Mouse (Mus musculus): ENCODE measurements around the gene Arl14. TPM values are rescaled to one million over a fixed set of nuclear protein-coding genes. Genes with fewer than 3 reads are reported as not detected.
"Not testable (repeated sequence)": the region's sequence is repeated elsewhere in the genome, so short reads cannot be mapped to it uniquely, and the experiment has no call there.

Gene Arl14
- polyA plus RNA-seq, 1 experiment = not detected

DNA sequence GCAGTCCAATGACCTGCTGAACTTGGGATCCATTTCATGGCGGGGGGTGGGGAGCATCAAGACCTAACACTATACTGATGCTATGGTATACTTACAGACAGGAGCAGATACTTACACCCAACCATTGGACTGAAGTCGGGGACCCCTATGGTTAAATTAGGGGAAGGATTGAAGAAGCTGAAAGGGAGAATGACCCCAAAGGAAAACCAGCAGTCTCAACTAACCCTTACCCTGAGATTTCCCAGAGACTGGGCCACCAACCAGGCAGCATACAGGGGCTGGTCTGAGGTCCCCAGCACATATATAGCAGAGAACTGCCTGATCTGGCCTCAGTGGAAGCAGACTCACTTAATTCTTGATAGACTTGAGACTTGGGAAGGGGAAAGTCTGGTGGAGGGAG lies 10.0 kb upstream of the Arl14 start:
- no peak for DNase-seq (ENCODE audit: extremely low spot score in 1 of 2, low spot score in 1 of 2)

DNA sequence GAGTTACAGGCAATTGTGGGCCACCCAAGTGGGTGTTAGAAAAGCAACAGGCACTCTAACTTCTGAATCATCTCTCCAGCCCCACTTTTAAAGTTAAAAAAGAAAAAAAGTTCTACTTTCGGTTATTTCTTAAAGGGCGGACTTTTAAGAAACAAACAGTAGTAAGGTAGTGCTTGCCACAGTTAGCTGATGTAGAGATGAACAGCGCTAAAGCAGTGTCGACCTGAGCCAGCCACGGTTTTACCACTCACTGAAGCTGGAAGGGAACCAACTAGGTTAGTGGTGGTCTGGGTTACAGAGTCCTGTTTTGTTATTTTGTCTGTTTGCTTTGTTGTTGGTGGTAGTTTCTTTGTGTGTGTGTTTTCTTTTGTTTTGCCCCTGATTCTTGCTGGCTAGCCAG lies 8.8 kb upstream of the Arl14 start:
- DNase-seq (ENCODE audit: extremely low spot score in 1 of 2, low spot score in 1 of 2) = no peak

DNA sequence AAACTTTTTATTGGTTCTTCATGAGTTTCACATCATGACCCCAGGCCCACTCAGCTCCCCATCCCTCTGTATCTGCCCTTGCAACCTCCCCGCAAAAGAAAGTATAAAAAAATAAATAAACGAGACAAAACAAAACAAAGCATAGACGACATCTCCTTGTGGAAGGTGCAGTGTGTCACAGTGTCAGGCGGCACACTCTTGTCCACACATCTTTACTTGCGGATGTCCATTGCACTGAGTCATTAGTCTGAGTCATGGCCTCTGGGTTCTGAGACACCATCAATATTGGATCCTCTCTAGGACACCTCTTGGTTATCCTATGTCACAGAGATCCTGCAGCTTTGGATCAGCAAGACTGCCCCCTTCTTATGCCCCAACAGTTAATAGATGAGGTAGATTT lies 7.7 kb upstream of the Arl14 start:
- no peak for DNase-seq (ENCODE audit: extremely low spot score in 1 of 2, low spot score in 1 of 2)

DNA sequence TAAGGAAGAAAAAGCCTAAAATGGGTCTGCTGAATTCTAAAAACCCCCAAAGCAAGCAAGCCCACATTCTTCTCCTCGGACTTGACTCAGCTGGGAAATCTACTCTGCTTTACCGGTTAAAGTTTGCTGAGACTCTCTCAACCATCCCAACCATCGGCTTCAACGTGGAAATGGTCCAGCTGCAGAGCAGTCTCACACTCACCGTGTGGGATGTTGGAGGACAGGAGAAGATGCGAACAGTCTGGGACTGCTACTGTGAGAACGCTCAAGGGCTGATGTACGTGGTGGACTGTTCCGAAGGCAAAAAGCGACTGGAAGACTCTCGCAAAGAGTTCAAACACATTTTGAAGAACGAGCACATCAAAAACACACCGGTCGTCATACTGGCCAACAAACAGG lies 282 bp downstream of the Arl14 start:
- DNase-seq (ENCODE audit: extremely low spot score in 1 of 2, low spot score in 1 of 2) = no peak

DNA sequence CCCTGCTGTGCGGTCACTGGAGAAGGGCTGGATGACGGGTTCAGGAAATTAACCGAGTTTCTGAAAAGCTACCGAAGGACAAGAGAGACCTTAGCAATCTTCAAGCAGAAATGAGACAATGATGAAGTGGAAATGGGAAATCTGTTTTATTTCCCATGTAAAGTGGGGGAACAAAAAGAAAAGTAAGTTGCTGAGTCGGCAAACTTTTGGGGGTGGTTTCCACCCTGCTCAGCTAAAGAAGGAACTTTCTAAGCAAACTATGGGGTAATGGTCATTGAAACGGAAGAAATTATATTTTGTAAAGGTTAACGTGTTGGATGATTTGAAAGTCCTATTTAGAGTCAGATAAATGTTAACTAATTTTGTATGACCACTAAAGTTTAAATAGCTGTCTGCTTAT lies 768 bp downstream of the Arl14 start:
- DNase-seq (ENCODE audit: extremely low spot score in 1 of 2, low spot score in 1 of 2) = no peak

DNA sequence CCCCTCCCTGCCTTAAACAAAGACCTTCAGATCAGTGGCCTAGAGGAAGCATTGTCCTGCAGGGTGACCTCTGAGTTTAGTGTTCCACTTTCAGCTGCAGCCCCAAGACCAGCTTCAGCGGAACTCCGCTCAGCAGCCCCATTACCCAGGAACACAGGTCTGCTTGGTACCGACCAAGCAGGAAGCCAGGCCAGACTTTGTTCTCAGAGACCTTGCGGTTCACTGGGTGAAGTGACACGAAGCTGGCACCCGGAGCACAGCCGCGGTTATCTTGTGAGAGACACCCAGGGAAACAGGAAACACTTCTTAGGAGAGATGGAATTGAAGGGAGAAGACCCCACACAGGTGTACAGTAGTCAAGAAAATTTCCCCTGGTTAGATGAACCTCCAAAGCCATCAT lies 1.4 kb downstream of the Arl14 start:
- DNase-seq (ENCODE audit: extremely low spot score in 1 of 2, low spot score in 1 of 2) = no peak

DNA sequence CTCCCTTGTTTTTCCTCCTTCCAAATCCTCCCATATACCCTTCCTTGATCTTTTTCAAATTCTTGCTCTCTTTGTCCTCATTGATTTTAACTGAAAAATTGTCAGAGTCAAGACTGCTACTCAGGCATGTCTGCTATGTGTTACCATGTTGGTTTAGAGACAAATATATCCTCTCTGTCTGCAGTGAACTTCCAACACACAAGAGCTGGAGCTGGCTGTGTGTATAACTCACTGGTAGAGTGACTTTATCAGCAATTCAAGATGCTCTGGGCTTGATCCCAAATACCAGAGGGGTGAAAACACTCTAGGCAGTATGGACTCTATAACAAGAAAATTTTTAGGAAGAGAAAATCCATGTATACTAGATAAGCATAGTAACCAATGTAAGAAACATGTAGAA lies 2.8 kb downstream of the Arl14 start:
- DNase-seq (ENCODE audit: extremely low spot score in 1 of 2, low spot score in 1 of 2) = no peak

DNA sequence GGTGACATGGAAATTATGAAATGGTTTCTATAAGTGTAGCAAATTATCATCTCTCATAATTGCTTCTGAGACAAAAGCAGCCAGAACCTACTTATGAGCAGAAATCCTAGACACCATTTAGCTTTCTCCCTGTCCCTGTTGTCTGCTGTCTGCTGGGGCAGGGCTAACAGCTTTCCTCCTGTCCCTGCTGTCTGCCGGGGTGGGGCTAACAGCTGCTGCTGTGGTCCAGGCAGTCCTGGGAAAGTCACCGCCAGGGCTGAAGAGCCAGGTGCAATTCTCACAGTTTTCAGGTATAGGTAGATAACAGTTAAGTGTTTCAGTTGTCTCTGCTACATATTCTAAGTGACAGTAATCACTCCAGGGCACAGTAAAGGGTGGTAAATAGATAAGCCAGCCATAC lies 4.3 kb downstream of the Arl14 start:
- DNase-seq (ENCODE audit: extremely low spot score in 1 of 2, low spot score in 1 of 2) = no peak

DNA sequence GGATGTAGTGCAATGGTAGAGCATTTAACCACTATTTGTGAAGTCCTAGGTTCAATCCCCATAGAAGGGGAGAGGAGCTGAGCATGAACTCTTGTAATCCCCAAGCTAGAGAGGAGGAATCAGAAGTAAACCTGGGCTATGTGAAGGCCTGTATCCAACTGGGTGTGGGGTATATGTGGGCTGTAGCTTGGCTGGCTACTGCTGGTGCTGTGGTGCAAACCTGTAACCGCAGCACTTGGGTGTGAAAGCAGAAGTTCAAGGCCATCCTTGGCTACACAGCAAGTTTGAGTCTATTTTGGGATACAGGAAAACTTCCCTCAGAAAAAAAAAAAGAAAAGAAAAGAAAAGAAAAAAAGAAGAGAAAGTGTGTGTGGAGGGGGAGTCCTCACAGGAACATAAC lies 5.8 kb downstream of the Arl14 start:
- DNase-seq (ENCODE audit: extremely low spot score in 1 of 2, low spot score in 1 of 2) = no peak

DNA sequence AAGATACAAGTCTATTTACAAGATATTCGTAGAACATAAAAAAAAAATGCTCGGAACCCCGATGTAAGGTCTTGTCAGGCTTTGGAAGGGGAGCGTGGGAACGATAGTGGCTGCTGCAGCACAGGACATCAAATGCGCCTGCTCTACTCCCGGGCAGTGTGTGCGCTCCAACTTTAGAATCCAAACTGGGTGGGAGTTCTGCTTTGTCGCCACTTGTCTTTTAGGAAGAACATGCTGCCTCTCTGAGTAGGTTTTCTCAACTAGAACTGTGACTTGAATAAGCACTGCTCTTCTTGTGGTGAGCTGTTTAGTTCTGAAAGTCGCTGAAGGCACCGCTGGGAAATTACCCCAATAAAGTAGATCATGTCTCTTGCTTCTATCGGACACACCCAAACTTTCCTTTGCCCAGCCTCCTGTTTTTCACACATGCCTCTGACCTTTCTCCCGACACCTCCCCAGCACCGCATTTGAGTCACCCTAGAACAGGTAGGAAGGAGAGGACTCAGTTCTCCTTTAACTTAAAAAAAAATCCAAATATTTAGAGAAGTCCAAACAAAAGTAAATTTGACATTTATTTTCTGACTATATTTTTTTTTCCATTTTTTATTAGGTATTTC lies 9.4 kb downstream of the Arl14 start:
- DNase-seq (ENCODE audit: extremely low spot score in 1 of 2, low spot score in 1 of 2) = peak in 1 of 2 experiments; percentile 7

DNA sequence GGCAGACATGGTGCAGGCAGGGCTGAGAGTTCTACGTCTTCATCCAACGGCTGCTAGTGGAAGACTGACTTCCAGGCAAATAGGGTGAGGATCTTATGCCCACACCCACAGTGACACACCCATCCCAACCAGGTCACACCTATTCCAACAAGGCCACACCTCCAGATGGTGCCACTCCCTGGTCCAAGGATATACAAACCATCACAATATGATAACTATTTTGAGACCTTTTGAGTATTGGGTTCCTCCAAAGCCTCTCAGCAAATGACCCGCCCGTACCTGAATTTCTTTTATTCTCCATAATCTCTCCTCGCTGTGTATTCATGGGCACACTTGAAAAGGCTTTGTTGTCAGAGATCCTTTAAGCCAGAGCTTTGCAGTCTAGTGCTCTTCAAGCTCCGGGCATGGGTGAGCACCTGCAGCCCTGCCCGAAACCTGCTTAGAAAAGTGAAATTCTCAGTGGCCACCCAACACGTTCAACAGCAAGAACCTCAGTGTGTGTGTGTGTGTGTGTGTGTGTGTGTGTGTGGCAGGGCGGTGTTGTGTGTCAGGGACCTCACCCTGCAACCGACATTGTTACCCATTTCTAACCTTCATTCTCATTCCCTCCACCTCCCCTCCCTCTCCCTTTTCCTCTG lies 11.5 kb downstream of the Arl14 start:
- DNase-seq (ENCODE audit: extremely low spot score in 1 of 2, low spot score in 1 of 2) = not testable (repeated sequence)

DNA sequence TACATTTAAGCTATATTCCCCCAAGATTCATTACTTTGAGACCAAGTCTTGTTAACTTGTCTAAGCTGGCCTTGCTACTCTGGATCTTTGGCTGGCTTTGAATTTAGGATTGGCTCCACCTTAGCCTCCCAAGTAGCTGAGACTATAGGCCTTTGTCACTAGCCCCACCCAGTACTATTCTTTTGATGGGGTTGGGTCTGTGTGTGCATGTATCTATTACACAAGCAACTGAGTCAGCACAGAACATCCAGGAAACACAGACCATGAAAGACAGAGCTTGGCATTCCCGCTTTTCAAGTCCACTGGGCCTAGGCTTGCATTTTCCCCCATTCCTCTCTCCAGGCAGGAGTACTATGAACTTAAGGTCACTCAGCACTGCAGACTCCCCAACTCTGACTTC lies 12.3 kb downstream of the Arl14 start:
- no peak for DNase-seq (ENCODE audit: extremely low spot score in 1 of 2, low spot score in 1 of 2)

DNA sequence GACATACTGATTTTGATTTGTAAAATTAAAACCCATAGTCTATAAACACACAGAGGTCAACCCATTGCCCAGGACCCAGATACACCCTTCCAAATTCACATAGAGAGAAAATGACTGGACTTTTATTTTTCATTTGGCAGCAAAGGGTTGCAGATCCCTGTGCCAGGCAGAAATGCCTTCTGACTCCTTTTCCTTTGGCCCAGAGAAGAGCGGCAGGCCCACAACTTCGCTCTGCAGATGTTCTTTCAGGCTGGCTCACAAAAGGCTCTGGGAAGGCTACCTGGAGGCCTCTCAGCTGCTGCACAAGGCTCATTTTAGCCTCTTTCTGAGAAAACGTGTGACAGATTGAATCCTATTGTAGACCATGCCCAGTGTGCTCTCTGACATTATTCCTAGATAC lies 13.6 kb downstream of the Arl14 start:
- DNase-seq (ENCODE audit: extremely low spot score in 1 of 2, low spot score in 1 of 2) = no peak

DNA sequence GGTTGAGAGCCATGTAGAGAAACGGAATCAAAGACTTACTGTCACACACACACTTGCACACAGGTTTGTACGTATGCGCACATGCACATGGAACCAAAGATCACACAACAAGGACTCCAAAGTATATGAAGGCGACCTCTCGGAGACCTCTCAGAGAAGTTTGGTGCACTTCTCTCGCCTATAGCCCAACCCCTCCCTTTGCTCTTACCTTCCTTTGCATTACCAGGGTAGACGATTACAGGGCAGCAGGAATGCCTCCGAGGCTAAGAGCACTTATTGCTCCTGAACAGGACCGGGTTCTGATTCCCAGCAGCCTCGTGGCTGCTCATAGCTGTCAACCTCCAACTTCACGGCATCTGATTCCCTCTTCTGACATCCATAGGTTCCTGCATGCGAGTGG lies 14.3 kb downstream of the Arl14 start:
- no peak for DNase-seq (ENCODE audit: extremely low spot score in 1 of 2, low spot score in 1 of 2)

DNA sequence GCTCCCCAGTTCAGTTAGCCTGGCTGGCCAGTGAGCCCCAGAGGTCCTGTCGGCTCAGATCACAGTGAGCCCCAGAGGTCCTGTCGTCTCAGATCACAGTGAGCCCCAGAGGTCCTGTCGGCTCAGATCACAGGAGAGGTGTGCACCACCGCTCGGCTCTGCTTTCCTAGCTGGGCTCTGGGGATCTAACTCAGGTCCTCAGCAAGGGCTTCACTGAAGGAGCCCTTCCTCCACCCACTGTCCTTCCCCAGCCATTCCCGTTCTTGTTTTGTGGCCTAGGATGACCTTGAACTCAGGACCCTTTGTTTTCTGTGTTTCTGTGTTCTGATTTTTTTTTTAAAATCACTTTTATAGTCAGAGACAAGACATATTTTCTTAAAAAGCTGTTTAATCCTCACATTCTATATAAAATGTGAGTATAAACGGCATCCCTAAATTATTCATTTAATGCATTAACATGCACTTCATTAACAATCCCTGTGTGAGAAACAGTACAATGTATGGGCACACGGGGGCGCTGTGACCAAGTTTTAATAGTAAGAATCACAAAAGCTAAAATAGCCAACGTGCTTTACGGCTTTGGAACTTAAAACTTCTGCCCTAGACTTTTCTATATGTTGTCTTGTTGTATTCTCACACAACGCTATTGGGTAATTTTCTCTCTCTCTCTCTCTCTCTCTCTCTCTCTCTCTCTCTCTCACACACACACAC lies 16.1 kb downstream of the Arl14 start:
- peak; percentile 23 to 86 for DNase-seq (ENCODE audit: extremely low spot score in 1 of 2, low spot score in 1 of 2)

DNA sequence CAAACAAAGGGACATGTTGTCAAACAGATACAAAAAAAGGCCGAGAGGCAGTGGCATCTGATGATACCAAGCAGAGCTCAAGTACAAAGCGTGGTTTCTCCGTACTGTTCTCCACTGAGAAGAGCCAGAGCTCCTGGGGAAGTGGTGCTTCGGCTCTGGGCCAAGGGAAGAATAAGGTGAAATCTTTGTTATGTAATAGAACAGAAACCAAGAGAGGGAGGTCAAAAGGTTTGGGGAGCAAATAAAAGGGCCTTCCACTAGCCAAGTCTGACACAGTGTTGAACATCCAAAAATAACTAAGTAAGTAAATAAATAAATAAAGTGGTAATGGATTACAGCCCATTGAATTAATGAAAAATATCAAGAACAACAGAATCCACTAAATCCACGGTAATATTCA lies 17.0 kb downstream of the Arl14 start:
- no peak for DNase-seq (ENCODE audit: extremely low spot score in 1 of 2, low spot score in 1 of 2)

DNA sequence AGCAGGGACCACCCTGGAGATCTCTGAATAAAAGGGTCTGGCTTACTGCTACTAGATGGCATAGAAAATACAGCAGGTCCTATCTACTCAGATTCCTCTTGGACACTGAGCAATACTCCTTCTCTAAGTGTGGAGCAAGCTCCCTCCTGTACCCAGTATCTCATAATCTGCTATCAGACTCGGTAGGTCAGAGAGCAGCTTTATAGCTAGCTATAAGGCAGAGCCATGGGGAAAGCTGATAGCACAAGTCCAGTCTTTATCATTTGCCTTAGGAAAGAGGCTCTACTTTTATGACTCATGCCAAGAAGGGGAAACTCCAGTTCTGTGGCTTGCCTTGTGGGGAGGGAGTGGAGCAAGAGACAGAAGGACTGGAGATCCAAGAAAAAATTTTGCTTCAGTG lies 18.8 kb downstream of the Arl14 start:
- no peak for DNase-seq (ENCODE audit: extremely low spot score in 1 of 2, low spot score in 1 of 2)

DNA sequence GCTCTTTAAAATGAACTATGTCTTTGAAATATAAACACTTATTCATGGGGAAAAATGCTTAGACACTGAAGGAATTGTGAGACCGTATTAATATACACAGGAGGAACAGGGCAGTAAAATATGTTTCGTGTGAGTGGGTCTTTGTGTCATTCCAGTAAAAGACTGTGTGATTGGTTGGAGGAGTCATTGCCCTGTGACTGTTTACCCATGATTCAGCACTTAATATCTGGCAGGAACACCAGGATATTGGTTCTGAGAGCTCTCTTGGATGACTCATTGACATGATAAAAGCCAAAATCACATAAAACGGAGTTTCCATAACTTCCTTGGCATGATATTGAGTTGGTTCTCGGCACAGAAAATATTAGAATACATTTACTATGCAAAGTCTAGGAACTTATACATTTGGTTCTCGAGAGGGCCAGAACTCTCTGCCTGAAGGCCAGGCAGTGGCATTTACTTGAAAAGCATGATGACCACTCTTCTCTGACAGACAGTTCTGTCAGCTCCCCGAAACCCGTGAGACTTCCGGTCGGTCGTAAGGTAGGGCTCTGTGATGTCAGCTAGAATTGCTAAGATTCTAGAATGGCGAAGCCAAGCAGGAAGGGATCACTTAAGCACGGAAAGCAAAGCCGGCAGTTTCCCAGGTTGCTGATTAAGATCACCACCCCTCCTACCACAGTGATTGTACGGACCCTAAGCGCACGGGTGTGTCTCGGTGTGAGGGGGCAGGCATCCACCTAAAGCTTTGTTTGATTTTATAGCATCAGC lies 31.1 kb downstream of the Arl14 start:
- DNase-seq (ENCODE audit: extremely low spot score in 1 of 2, low spot score in 1 of 2) = no peak

DNA sequence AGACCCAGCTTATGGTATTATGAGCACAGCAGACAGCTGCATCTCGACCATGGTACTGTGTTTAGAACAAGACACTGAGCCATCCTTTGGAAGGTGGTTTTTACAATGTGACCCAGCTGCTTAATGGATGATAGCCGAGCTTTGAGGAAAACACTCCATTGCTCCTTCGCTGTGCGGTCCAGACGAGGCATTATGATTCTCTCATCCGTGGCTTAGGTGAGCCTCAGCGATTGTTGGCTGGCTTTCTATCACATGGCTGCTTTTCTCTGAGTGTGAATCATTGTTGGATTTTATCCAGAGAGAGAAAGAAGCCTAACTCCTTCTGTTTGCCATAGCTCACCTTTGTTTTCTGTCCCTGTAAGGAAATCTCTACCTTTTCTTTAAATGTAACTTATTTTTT lies 32.5 kb downstream of the Arl14 start:
- DNase-seq (ENCODE audit: extremely low spot score in 1 of 2, low spot score in 1 of 2) = no peak

DNA sequence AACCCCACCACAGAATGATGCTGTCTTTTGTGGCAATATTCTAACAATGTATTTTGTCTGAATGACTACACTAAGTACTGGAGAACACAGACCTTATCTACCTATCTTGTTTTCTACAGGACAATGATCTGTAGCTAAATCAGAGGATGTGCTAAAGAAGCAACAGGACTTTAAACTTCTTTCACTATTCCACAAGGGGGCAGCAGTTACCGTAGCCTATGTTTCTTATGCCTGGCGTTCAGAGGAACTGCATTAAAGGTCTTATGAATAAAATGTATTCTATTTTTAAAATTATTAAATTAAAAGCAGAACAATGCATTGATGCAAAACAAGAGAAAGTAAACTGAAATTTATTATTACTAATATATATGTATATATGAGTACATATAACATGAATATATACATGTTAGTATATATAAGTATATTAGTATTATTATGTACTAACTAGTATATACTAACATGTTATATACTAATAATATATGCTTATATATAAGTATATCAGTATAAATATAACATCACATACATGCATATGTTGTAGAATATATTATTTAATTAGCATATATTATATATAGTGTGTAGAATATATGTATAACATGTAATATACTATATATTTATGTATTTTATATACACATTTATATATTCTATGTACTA lies 35.0 kb downstream of the Arl14 start:
- peak; percentile 10 to 82 for DNase-seq (ENCODE audit: extremely low spot score in 1 of 2, low spot score in 1 of 2)

Measured in frontal cortex, adult 2 months (tissue).